Mouse (Mus musculus): ENCODE data around the gene Cacna1e. TPM values are rescaled to one million over a fixed set of nuclear protein-coding genes. Genes with fewer than 3 reads are reported as not detected.

Cacna1e gene
- polyA plus RNA-seq, 1 experiment from 2014 or later: 3.7 TPM

- H3K9me3 ChIP-seq: no peaks in the 10 kb centered on the region
- no peaks in the 10 kb centered on the region for H3K27me3 ChIP-seq
- WGBS: 85% methylated on average over 7 of the region's 7 CpGs
- H3K4me2 ChIP-seq (replicated peaks): no peak overlapping the region
- no peaks in the 10 kb centered on the region for H3K4me1 ChIP-seq
- ATAC-seq (ENCODE audit: low FRiP score, low read depth): no peak
- H3K36me3 ChIP-seq: no peaks in the 10 kb centered on the region
- H3K9ac ChIP-seq (replicated peaks): no peak overlapping the region
- no peak overlapping the region for H3K27ac ChIP-seq (replicated peaks)
- H3K4me3 ChIP-seq: no peak overlapping the region
Measured at GRCm38 (mm10) chr1:154460067-154460466, 424.2 kb downstream of the Cacna1e start.

GRCm38 (mm10) chr1:154458601-154459000, 425.7 kb downstream of the Cacna1e start:
- no peaks in the 10 kb centered on the region for H3K27me3 ChIP-seq
- no peak for ATAC-seq (ENCODE audit: low FRiP score, low read depth)

GRCm38 (mm10) chr1:154450799-154451198, 433.5 kb downstream of the Cacna1e start:
- Histone ChIP-seq H3K36me3 (no peaks in the 10 kb centered on the region), H3K9ac (replicated peaks) (no peak overlapping the region), H3K27ac (replicated peaks) (no peak overlapping the region), H3K9me3 (no peaks in the 10 kb centered on the region), H3K4me3 (no peak overlapping the region), H3K4me1 (no peaks in the 10 kb centered on the region), H3K27me3 (no peaks in the 10 kb centered on the region), H3K4me2 (replicated peaks) (no peak overlapping the region)
- no peak for ATAC-seq (ENCODE audit: low FRiP score, low read depth)
- 89% methylated on average over 3 of the region's 3 CpGs for WGBS

More at GRCm38 (mm10) chr1:154458601-154459000, 425.7 kb downstream of the Cacna1e start:
- no peak overlapping the region for H3K9ac ChIP-seq (replicated peaks)
- 83% methylated on average over 2 of the region's 2 CpGs for WGBS
- no peak overlapping the region for H3K4me3 ChIP-seq
- H3K9me3 ChIP-seq: no peaks in the 10 kb centered on the region
- H3K4me1 ChIP-seq: no peaks in the 10 kb centered on the region
- H3K4me2 ChIP-seq (replicated peaks): no peak overlapping the region
- H3K36me3 ChIP-seq: no peaks in the 10 kb centered on the region
- H3K27ac ChIP-seq (replicated peaks): no peak overlapping the region

GRCm38 (mm10) chr1:154446456-154446855, 437.8 kb downstream of the Cacna1e start:
- Histone ChIP-seq H3K4me1 (no peaks in the 10 kb centered on the region), H3K27me3 (peaks cover 4% of the 10 kb centered on the region; the same call in 1 of the 2 replicates), H3K36me3 (no peaks in the 10 kb centered on the region), H3K9me3 (no peaks in the 10 kb centered on the region), H3K4me2 (replicated peaks) (no peak overlapping the region), H3K9ac (replicated peaks) (no peak overlapping the region), H3K27ac (replicated peaks) (no peak overlapping the region), H3K4me3 (no peak overlapping the region)
- ATAC-seq (ENCODE audit: low FRiP score, low read depth): no peak
- 47% methylated on average over 3 of the region's 3 CpGs for WGBS

- WGBS: 94% methylated on average over 1 of the region's 1 CpGs
- no peak for ATAC-seq (ENCODE audit: low FRiP score, low read depth)
Measured at GRCm38 (mm10) chr1:154433520-154433919, 450.8 kb downstream of the Cacna1e start.

GRCm38 (mm10) chr1:154433112-154433511, 451.2 kb downstream of the Cacna1e start:
- H3K4me2 ChIP-seq (replicated peaks): no peak overlapping the region
- ATAC-seq (ENCODE audit: low FRiP score, low read depth): no peak
- no peaks in the 10 kb centered on the region for H3K4me1 ChIP-seq
- H3K4me3 ChIP-seq: no peak overlapping the region
- no peak overlapping the region for H3K9ac ChIP-seq (replicated peaks)
- H3K27me3 ChIP-seq: no peaks in the 10 kb centered on the region; the same call in 1 of the 2 replicates
- no peaks in the 10 kb centered on the region for H3K9me3 ChIP-seq
- no peaks in the 10 kb centered on the region for H3K36me3 ChIP-seq
- 74% methylated on average over 1 of the region's 1 CpGs for WGBS
- no peak overlapping the region for H3K27ac ChIP-seq (replicated peaks)

More at GRCm38 (mm10) chr1:154433520-154433919, 450.8 kb downstream of the Cacna1e start:
- no peaks in the 10 kb centered on the region for H3K9me3 ChIP-seq
- H3K36me3 ChIP-seq: no peaks in the 10 kb centered on the region
- no peak overlapping the region for H3K27ac ChIP-seq (replicated peaks)
- H3K4me2 ChIP-seq (replicated peaks): no peak overlapping the region
- H3K27me3 ChIP-seq: no peaks in the 10 kb centered on the region; the same call in 1 of the 2 replicates
- H3K4me3 ChIP-seq: no peak overlapping the region
- no peak overlapping the region for H3K9ac ChIP-seq (replicated peaks)
- H3K4me1 ChIP-seq: no peaks in the 10 kb centered on the region

- H3K9ac ChIP-seq (replicated peaks): no peak overlapping the region
- no peaks in the 10 kb centered on the region for H3K9me3 ChIP-seq
- no peaks in the 10 kb centered on the region; the same call in 1 of the 2 replicates for H3K27me3 ChIP-seq
- no peak overlapping the region for H3K4me3 ChIP-seq
- H3K27ac ChIP-seq (replicated peaks): no peak overlapping the region
- no peaks in the 10 kb centered on the region for H3K4me1 ChIP-seq
- ATAC-seq (ENCODE audit: low FRiP score, low read depth): no peak
- no peaks in the 10 kb centered on the region for H3K36me3 ChIP-seq
- H3K4me2 ChIP-seq (replicated peaks): no peak overlapping the region
- 90% methylated on average over 7 of the region's 7 CpGs for WGBS
Measured at GRCm38 (mm10) chr1:154428276-154428675, 456.0 kb downstream of the Cacna1e start.

GRCm38 (mm10) chr1:154418278-154418677, 466.0 kb downstream of the Cacna1e start:
- no peak for ATAC-seq (ENCODE audit: low FRiP score, low read depth)
- H3K9me3 ChIP-seq: no peaks in the 10 kb centered on the region
- no peaks in the 10 kb centered on the region for H3K4me1 ChIP-seq
- H3K4me2 ChIP-seq (replicated peaks): no peak overlapping the region
- H3K36me3 ChIP-seq: no peaks in the 10 kb centered on the region
- no peak overlapping the region for H3K9ac ChIP-seq (replicated peaks)
- no peaks in the 10 kb centered on the region for H3K27me3 ChIP-seq
- no peak overlapping the region for H3K4me3 ChIP-seq
- WGBS: 81% methylated on average over 5 of the region's 5 CpGs
- no peak overlapping the region for H3K27ac ChIP-seq (replicated peaks)

- Histone ChIP-seq H3K9me3 (no peaks in the 10 kb centered on the region), H3K36me3 (no peaks in the 10 kb centered on the region), H3K27me3 (no peaks in the 10 kb centered on the region), H3K4me1 (no peaks in the 10 kb centered on the region), H3K4me3 (no peak overlapping the region), H3K27ac (replicated peaks) (no peak overlapping the region), H3K9ac (replicated peaks) (no peak overlapping the region), H3K4me2 (replicated peaks) (no peak overlapping the region)
- ATAC-seq (ENCODE audit: low FRiP score, low read depth): no peak
- 66% methylated on average over 20 of the region's 20 CpGs for WGBS
Measured at GRCm38 (mm10) chr1:154416384-154417155, 467.7 kb downstream of the Cacna1e start.

- Histone ChIP-seq H3K9ac (replicated peaks) (no peak overlapping the region), H3K9me3 (no peaks in the 10 kb centered on the region), H3K4me1 (no peaks in the 10 kb centered on the region), H3K27ac (replicated peaks) (no peak overlapping the region), H3K4me2 (replicated peaks) (no peak overlapping the region), H3K27me3 (no peaks in the 10 kb centered on the region), H3K36me3 (no peaks in the 10 kb centered on the region), H3K4me3 (no peak overlapping the region)
- WGBS: 86% methylated on average over 10 of the region's 10 CpGs
- ATAC-seq (ENCODE audit: low FRiP score, low read depth): no peak
Measured at GRCm38 (mm10) chr1:154415826-154416225, 468.5 kb downstream of the Cacna1e start.

GRCm38 (mm10) chr1:154413138-154413537, 471.2 kb downstream of the Cacna1e start:
- WGBS: 85% methylated on average over 3 of the region's 3 CpGs
- Histone ChIP-seq H3K36me3 (no peaks in the 10 kb centered on the region), H3K4me2 (replicated peaks) (no peak overlapping the region), H3K9me3 (no peaks in the 10 kb centered on the region), H3K4me3 (no peak overlapping the region), H3K27ac (replicated peaks) (no peak overlapping the region), H3K4me1 (no peaks in the 10 kb centered on the region), H3K27me3 (no peaks in the 10 kb centered on the region), H3K9ac (replicated peaks) (no peak overlapping the region)
- ATAC-seq (ENCODE audit: low FRiP score, low read depth): no peak

GRCm38 (mm10) chr1:154409051-154409450, 475.2 kb downstream of the Cacna1e start:
- WGBS: 85% methylated on average over 2 of the region's 2 CpGs
- no peak overlapping the region for H3K4me3 ChIP-seq
- no peaks in the 10 kb centered on the region for H3K27me3 ChIP-seq
- no peaks in the 10 kb centered on the region for H3K4me1 ChIP-seq
- no peaks in the 10 kb centered on the region for H3K9me3 ChIP-seq
- H3K36me3 ChIP-seq: no peaks in the 10 kb centered on the region
- no peak for ATAC-seq (ENCODE audit: low FRiP score, low read depth)
- H3K9ac ChIP-seq (replicated peaks): no peak overlapping the region
- no peak overlapping the region for H3K27ac ChIP-seq (replicated peaks)
- H3K4me2 ChIP-seq (replicated peaks): no peak overlapping the region

All from midbrain, embryonic 12.5 days (tissue).